Mouse (Mus musculus) lung, postnatal 14 days (tissue): Measurements from ENCODE around the gene Lipt2.

Source experiments
- DNase-seq: peaks from one replicate; pipeline ENCODE4 v3.0.0; 2021

The Lipt2 gene

DNA sequence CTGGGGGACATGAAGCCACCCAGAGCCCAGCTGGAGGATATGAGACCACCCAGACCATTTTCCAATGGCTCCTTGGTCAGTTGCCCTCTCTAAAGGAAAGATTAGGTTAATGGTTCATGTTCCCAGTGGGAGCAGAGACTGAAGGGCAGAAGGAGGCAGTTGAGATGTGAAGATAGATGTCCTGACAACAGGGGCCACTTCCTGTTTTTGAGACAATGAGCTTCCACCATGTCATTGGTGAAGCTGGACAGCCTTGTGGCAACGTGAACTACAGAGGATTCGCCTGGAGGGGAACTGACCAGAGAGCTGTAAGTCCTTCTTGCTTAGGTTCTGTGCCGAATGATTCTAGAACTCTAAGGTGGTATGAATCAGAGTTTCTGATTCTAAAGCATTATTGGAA, 17.2 kb downstream of the Lipt2 start, which contains the start of gene Kcne3:
Gene Kcne3 (plus strand): TSS at position 234 of the 400 bp plus-strand sequence.
- no peak for DNase-seq

DNA sequence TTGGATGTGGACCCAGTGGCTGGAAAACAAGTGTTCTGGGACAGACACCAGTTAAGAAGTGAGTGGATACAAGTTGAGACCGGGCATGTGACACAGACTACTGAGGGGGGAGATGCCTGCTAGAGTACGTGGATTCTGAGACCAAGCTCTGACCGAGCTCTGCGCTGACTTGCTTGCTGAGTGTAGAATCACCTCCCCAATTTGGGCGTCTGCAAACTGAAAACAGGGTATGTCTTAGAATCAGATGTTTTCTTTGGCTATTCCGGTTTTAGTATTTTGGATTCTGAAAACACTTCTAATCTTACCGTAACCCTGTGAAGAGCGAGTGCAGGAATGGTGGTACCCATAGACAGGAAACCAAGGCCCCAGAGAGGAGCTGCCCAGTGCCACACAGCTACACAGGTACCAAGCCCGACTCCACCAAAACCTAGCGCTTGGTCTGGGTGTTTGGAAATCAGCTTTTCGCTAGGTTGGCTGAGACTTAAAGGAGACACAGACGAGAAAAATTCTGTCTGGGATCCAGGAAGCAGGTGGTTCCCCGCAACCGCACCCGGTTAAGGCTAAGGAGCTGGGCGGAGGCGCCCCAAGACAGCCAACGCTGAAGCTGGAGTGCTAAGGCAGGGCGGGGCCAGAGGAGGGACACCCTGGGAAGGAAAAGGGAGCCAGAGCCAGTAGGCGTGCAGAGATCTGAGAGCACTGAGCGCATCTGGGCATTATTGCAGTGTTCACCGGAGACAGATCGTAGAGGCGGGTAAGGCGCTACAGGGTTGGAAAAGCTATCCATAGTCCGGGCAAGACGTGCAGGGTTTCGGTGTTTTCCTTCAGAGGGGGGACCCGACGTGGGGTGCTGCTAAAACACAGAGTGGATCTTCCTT, 19.2 kb downstream of the Lipt2 start:
- DNase-seq, result peak; percentile 65

DNA sequence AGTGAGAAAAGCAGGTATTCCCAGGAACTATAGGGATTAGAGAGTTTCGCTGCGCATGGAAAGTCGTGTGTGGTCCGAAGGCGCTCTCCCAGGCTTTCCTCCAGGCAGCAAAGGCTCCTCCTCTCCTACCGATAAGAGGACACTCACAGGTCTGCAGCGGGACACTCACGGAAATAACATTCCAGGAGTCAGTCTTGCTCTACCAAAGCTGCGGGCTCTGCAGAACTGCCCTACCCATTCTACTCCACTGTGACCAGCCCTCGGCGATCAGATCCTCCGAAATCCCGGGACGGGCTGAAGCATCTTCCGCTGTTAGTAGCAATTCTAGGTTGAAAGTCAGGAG, 19.8 kb downstream of the Lipt2 start:
- no peak for DNase-seq

DNA sequence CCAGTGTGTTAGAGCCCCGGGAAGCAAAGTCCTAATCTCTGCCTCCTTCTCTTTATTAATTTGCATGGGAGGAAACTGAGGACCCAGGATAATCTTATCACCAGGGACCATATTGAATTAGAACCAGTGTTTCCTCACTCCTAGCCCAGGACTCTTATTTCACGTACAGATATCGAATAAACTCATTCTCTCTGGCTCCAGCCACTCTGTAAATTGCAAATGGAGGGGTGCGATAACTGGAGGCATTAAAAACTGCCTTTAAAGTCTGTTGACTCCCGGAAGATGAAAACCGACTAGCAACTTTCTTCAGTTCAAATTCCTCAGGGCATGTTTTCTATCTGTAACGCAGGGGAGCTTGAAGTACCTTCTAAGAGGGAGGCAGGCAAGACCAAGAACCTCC, 20.3 kb downstream of the Lipt2 start:
- no peak for DNase-seq

DNA sequence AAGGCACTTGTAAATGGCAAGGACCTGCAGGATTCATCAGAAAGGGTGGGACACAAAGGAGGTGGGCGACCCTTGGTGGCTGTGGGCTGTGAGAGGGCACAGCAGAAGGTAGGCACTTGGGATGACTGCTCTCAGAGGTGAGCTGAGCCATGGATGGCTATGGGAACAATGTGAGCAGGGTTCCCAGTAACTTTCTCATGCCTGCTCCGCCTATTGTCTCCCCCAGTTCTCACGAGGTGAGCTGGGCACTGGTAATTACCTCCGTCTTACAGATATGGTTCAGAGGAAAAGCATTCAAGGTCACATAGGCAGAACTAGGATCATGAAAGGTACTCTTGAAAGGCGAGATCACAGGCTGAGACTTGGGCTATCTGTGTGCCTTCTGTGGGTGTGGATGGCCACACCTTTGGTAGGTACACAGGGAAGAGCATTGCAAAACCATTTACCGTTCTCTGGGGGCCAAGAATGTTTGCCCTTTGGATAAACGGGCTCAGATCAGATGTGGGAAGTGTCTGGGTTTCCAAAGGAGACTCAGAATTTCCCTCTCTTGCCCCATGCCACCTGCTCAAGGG, 20.8 kb downstream of the Lipt2 start:
- DNase-seq, result no peak

DNA sequence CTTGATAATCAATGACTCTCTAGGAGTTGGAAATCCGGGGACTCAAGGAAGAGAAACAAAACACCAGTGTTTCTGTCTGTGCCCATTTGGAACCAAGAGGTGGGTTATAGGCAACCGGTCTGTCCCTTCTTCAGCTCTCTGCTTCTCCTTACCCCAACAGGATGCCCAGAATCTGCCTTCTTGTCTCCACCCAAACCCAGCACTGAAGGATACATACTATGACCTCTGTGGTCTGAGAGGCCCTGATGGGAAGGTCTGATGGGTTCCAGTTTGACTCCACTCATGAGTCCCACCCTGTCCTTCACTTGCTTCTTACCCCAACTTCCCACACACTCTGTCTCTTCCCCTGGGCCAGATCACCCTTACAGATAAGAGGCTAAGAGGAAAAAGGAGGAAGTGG, 22.1 kb downstream of the Lipt2 start:
- DNase-seq, result no peak

DNA sequence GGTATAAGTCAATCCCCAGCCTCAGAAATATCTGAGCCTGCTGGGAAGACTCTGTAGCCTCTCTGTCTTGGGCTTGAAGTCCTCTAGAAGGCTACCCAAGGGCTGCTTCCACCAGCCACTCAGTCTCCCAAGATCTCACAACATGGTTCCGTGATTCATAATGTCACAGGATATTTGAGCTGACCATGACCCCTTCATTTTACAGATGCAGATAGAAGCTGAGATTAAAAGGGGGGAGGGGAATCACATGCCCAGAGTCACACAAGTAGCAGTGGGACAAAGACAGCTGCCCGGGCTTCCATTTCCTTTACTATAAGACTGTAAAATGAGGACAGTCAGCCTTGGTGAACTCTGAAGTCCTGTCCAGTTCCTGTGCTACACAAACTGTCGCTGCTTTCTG, 22.5 kb downstream of the Lipt2 start:
- DNase-seq, result no peak

DNA sequence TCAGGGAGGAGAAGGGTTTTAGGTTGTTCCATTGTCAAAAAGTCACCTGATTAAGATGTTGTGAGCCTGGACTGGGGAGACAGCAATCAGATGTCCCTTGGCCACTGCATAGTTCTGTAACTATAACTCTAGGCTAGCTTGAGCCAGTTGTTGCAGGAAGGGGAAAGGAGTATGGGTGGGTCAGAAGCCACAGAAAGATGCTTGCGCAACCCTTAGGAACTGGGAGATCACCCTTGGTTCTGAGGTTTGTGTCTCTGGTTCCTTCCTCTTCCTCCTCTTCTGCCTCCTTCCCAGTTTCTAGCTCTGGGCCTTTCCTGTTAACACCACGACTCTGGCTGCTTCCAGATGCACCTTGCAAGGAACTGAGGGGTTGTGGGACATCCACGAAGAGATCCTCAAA, 23.3 kb downstream of the Lipt2 start:
- DNase-seq, result no peak

DNA sequence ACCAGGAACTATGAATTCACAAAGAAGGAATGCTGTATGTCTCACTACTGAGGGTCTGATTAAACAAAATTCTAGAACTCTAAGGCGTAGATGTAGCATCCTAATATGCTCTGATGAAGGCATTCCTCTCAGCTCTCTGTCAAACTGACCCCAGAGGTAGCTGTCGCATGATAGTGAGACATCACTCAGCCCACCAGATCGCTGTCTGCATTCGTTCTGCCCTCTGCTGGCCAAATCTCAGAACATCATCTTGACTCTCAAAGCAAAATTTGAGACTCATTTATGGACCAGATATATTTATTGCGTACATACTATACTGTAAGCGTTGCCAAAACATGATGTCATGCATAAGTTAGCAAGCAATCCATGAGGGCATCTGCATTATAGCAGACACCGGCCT, 28.5 kb downstream of the Lipt2 start:
- peak; percentile 73 for DNase-seq

DNA sequence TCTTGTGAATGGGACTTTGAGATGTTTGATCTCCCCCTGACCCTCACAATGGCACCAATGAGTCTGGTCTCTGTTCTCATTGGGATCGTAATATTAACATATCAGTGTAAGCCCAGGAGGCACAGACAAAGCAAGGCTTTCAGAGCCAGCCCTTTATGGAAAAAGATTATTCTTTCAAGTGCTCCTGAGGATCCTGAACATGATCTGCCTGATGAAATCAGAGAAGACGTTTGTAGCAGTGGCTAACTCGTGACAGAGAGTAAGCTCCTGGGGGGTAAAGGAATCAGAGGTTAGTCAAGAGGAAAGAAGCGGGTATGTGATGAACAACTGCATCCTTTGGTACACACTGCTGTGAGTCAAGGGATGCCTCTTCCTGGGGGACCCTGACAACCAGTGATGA, 31.1 kb downstream of the Lipt2 start:
- DNase-seq, result no peak

DNA sequence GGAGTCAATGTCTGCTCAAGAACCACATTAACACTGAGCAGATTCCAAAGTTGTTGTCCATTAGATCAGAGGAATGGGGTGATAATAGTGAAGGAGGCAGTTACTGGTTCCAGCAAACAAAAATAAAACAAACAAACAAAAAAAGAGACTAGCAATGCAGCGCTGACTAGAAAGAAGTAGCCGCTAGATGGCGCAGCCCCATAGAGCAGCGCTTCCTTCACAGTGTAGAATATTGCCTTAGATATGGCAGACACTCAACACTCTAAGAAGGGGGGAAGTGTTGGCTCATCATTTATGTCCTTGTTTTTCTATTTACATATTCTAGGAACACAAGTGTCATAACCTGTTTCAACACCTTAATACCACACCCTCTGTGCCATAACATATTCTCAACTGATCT, 31.7 kb downstream of the Lipt2 start:
- peak; percentile 84 for DNase-seq

DNA sequence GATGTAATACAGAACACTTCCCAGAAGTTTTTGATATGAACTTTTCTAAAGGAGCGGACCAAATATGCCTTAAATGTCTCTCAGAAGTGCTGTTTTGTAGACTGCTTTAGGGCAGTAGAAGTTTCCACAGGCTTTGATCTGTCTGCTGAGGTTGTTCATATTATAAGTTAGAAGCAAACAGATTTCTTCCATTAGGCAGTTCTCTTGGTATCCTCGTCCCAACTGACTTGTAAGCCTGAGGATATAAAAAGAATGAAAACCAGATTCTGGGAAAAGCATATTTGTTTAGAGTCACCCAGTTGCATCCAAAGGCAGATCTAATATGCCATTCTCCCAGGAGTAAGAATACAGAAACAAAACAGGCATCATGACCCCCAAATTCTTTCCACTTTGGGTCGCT, 42.1 kb downstream of the Lipt2 start:
- no peak for DNase-seq

DNA sequence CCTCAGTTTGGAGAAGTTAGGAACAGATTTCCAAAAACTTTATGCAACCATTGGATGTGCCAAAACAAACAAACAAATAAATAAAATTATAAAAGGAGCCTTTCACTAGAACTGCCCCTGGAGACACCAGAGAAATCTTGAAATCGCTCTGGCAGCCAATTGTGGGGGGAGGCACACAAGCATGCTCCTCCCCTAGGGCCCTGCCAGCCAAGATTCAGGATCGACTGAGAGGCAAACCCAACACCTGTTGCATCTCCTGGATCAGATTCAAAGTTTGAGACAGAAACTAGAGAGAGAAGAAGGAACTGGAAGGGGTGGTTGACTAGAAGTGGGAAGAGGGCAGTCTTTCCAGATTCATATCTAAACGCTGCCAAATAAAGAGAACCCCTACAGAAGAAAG, 44.5 kb downstream of the Lipt2 start:
- DNase-seq, result no peak

DNA sequence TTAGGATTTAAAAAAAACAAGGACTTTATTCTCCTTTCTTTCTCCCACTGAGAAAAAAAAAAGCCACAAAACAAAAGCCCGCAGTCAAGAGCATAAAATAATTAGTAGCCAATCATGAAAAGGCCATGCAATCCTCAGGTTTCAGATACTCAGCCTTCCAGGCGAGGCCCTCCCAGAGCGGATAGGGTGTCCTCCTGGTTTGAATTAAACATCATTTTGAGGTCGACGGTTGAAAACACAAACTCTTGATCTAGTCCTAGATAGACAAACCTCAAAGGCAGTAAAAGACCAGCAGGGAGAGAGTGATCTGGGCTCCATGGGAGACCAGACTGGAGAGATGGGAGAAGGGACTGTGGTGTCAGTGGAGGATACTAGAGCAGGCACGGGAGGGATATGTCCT, 45.8 kb downstream of the Lipt2 start:
- no peak for DNase-seq

DNA sequence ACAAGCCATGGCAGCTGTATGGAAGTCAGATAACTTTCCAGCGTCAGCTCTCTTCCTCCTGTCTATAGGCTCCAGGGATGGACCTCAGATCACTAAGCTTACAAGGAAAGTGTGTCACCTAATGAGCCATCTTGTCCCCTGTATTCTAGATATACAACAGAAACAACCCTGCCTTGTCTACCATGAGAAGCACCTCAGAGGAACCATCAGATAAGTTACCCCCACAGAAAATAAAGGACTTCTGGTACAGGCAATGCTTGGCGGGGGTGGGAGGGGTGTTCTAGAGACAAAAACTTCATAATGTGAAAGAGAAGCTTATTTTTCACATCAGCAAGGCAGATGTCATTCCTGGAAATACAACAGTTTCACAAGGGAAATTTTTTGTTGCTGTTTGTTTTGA, 47.1 kb downstream of the Lipt2 start:
- DNase-seq, result no peak

DNA sequence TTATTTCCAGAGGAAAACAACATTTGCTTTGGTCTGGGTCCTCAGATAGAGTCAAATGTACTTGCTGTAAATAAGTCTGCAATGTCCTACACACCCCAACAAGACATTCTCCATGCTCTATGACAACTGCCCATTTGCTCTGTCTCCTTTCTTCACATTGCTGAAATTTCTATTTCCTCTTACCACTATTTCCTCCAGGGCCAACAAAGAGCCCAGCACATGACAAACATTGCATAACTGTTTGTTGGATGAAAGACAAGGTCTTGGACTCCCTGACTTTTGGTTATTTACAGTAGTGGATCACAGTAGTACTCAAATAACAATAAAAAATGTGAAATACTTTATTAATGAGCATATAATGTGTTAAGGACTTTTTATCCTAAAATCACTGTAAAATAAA, 48.8 kb downstream of the Lipt2 start:
- DNase-seq, result no peak
